Mouse (Mus musculus): ENCODE results near the gene Hoxd8.
A peak's percentile ranks its signal among the peaks of the same experiment; 100 is the strongest.

Gene Hoxd8

DNA sequence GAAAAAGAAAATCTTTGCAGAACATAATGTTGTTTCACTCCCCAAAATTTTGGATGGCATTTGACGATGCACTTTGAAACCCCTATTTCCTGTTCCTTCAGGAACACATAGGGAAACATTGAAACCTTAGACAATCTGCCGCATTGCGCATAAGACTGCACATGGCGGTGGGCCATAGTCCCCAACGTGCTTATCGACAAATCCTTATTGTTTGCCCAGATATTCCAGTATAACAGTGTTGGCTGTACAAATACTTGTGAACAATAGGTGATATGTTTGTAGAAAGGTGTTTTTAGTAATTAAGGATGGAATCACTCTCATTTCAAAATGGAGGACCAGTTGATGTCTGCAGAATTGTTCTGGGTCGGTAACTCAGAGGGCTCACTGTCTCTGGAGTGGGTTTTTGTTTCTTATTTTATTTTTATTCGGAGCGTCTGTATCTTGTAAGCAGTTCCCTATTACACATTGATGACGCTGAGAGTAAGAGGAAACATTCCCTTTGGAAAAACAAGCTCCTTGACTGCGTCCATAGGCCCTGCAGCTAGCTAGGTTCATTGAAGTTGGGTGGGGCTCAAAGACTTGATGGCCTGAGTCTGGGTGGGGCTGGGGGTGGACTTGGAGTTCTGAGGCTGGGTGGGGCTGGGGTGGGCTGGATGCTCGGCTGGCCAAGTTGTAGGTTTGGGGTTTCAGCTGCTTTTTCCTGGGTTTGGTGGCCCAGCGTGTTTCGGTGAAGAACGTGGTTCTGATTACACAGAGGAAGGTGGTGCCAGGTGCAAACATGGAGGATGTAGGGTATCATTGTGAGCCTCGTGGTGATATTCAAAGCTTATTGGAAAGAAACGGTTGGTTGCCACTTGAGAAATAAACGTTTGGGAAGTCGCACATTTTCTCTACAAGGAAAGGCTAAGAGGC lies 9.1 kb downstream of the Hoxd8 start:
- no peak for DNase-seq (ENCODE audit: low read depth, low spot score)

- DNase-seq (ENCODE audit: low read depth, low spot score), result no peak
Observed at GRCm38 (mm10) chr2:74714156-74714789, 9.9 kb downstream of the Hoxd8 start.

GRCm38 (mm10) chr2:74714881-74715280 lies 10.5 kb downstream of the Hoxd8 start:
- no peak for DNase-seq (ENCODE audit: low read depth, low spot score)

DNA sequence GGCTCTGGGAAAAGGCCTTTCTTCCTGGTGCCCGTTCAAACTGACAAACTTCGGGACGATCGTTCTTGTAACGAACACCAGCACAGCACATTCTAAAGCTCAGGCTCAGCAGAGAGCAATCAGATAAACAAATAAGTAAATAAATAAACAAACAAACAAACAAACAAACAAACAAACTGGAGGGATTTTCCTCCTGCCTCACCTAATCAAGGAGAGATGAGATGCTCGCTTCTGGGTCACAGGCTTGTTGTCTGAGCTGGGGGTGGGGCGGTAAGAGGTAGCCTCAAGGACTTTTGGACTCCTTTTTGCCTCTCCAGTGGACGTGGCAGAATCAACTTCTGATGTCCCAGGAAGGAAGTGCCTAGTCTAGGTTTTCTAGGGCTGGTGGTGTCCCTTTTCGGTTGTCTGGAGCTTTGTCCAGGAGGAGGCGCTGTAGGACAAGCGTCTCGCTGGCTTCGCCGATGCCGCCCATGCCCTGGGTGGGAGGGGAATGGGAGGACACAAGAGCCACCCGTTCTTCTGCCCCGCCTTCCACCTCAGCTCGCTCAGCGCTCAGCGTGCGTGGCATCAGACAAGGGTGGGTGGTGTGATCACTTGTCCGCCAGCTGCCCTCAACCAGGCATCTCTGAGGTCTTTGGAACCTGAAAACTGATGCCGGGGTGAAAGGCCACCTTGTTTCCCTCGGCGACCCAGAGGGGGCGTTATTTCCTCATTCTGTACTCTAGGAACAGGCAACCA lies 11.3 kb downstream of the Hoxd8 start:
- DNase-seq (ENCODE audit: low read depth, low spot score), result peak; percentile 92

GRCm38 (mm10) chr2:74720384-74720783 lies 16.0 kb downstream of the Hoxd8 start:
- no peak for DNase-seq (ENCODE audit: low read depth, low spot score)

- DNase-seq (ENCODE audit: low read depth, low spot score), result no peak
Observed at GRCm38 (mm10) chr2:74720955-74721491, 16.6 kb downstream of the Hoxd8 start.

DNA sequence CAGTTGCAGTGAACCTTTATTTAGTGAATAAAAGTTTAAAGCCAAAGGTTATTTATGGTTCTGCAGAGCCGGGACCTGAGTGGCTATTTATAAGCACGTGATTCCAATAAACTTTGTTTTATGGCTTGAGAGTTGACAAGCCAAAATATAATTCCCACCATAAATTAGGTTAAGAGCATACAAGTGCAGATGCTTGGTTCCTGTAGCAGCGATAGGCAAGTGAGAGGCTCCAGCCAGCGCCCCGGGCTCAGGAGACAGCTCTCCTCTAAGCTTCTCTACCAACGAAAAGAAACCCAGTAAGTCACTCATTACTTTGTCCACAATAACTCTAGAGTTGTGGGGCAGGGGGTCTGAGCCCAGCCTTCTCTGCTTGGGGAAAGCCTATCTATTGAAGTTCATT lies 17.5 kb downstream of the Hoxd8 start:
- no peak for DNase-seq (ENCODE audit: low read depth, low spot score)

- peak; percentile 25 for DNase-seq (ENCODE audit: low read depth, low spot score)
Observed at GRCm38 (mm10) chr2:74722949-74723348, 18.5 kb downstream of the Hoxd8 start.

DNA sequence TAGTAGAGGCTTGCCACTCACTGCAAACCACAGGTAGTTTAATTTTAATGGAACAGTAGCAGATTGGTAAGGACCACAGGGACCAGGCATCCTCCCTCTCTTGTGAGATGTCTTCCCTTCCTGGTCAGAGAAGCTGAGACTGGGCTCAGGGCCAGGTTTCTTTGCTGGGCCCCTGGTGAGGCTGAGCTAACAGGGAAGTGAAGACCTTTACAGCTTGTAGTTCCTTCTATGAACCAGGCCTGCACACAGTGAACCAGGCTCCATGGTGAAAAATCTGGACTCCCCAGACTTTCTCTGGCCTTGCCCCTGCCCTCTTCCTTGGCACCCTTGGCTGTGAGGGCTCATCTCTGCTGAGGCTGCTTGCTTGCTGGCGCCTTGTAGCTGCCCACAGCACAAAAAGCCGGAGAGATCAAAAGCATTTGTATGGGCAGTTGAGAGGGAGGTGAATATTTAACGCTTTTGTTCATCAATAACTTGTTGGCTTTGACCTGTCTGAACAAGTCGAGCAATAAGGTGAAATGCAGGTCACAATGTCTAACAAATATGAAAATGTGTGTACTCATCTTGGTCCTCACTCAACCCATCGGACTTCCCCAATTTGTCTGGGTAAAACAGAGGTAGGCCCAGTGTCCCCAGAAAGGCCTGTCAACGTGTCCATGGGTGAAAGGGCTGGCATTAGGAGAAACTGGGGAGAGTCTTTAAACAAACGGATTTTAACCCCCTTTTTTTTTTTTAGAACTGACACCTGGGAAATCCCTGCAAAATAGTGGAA lies 20.0 kb downstream of the Hoxd8 start:
- DNase-seq (ENCODE audit: low read depth, low spot score), result peak; percentile 68

DNA sequence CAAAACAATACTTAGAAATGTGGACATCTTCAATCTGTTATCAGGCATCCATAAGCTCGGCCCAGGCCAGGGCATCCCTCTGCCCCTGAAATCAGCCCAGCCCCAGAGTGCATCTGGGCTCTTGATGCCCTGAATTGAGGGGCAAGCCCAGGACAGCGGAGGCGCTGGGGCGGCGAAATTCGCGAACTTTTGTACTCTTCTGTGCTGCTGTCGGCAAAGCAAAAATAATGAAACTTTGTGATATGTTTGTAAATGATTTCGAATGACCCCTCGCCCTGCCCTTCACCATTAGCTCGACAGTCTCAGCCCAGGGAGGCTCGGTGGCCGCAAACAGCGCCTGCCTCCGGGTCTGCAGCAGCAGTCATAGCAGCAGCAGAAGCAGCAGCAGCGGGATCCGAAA lies 20.8 kb downstream of the Hoxd8 start:
- DNase-seq (ENCODE audit: low read depth, low spot score), result no peak

DNA sequence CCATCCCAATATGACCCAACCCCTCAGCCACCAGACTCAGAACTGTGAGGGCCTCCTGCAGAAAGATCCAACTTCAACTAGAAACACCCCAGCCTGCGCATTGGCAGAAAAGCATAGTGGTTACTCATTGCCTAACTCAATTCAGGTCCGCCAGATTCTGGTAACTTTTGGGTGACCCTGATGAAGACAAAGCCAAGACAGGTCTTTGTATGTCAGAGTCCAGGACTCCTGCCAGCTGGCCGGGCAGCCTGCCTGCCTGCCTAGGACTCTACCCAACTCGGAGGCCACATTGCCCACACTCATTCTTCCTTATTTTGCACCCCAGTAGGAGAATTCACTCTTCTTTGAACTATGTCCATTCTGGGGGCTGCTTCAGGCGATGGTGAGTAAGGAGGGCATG lies 22.1 kb downstream of the Hoxd8 start, which contains the start of gene Gm28230:
TSS of gene Gm28230 (plus strand) at position 178 of the 400 bp plus-strand sequence.
- DNase-seq (ENCODE audit: low read depth, low spot score), result no peak

DNA sequence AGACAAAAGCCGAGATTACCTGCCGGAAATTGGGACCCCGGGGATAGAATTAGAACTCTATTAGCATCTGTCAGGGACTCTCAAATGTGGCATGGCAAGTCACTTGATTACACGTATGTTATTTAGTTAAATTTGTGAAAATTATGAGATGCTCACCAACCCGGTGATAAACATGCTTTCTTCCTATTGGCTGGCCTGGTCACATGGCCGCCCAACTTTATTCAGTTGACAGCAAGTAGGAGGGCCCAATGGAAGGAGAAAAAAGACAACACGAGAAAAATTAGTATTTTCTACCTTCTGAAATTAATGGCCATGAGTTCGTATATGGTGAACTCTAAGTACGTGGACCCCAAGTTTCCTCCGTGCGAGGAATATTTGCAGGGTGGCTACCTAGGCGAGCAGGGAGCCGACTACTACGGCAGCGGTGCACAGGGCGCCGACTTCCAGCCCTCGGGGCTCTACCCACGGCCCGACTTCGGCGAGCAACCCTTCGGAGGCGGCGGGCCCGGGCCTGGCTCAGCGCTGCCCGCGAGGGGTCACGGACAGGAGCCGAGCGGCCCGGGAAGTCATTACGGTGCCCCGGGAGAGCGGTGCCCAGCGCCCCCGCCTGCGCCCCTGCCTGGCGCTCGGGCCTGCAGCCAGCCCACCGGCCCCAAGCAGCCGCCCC lies 22.7 kb downstream of the Hoxd8 start:
- no peak for DNase-seq (ENCODE audit: low read depth, low spot score)

DNA sequence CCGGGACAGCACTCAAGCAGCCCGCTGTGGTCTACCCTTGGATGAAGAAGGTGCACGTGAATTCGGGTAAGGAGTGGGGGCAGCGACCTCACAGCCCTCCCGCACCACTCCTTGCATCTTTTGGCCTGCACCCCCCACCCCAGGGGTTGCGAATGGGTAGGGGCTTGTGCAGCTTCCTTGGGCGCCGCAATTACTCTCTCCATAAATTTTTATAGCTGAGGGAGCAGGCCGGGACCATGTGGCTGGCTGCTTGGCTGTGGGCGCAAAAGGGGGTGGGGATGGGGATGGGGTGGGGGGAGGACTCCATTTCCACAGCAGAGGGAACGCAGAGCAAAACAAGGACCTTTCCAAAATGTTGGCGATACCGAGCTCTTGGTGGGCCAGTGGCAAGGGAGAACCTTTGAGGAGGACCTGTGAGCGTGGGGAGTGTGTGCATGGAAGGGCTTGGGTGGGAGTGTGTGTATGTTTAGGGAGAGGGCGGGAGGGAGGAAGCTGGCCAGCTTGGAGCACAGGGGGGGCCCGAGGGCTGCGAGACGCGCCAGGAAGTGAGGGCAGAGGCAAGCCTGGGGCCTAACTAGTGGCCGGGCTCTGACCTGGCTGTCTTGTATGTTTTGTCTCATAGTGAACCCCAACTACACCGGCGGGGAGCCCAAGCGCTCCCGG lies 23.4 kb downstream of the Hoxd8 start:
- DNase-seq (ENCODE audit: low read depth, low spot score), result no peak

GRCm38 (mm10) chr2:74728303-74728680 lies 23.9 kb downstream of the Hoxd8 start:
- DNase-seq (ENCODE audit: low read depth, low spot score), result no peak

GRCm38 (mm10) chr2:74730331-74730730 lies 25.9 kb downstream of the Hoxd8 start:
- DNase-seq (ENCODE audit: low read depth, low spot score), result no peak

GRCm38 (mm10) chr2:74731055-74731454 lies 26.6 kb downstream of the Hoxd8 start:
- no peak for DNase-seq (ENCODE audit: low read depth, low spot score)

GRCm38 (mm10) chr2:74731799-74732512 lies 27.5 kb downstream of the Hoxd8 start:
- DNase-seq (ENCODE audit: low read depth, low spot score), result no peak

GRCm38 (mm10) chr2:74732513-74733316 lies 28.3 kb downstream of the Hoxd8 start:
- no peak for DNase-seq (ENCODE audit: low read depth, low spot score)

DNA sequence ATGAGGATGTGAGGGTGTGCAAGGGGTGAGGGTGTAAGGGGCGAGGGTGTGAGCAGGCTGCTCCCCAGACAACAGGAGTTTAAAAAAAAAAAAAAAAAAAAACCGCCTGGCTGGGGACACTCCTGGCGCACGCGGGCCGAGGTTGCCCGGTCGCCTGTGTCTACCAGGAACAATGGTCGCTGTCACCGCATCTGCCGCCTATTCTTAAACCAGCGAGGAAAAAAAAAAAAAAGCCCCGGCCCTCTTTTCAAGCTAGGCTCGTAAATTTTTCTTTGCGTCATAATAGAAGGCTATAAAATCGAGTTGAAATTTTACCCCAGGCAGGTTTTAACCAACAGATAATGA lies 28.9 kb downstream of the Hoxd8 start:
- DNase-seq (ENCODE audit: low read depth, low spot score), result no peak
